ENCODE assay signal across 14 mouse cellular contexts in the genomic region with DNA sequence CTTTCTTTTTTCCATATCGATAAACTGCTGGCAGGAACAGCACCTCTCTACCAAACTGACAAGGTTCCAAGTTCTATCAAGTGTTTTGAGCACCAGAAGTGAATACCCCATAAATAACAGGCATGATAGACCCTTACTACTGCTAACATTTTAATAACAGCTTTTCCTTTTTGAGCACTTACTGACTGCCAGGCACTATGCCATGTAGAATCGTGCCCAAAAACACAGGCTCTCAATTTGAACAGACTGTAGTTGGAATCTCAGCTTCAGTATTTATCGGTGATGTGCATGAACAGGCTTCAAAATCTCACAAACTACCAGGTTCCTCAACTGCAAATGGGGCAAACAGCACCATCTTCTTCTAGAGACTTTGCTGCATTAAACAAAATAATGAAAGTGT.
"Had no signal": no experiment of that assay in that cellular context is flagged by ENCODE, and none has a peak within 500 bp of the region (broad histone marks: within the 10 kb centered on the region; RNA-seq: fewer than 3 reads in every experiment).

No protein-coding gene starts in this region.

- H3K27ac ChIP-seq: kidney, embryonic 15.5 days; limb, embryonic 15.5 days; liver, embryonic 12.5 days; midbrain, embryonic 15.5 days; neural tube, embryonic 12.5 days; stomach, postnatal 0 days had no signal

- H3K4me3 ChIP-seq: kidney, embryonic 15.5 days; limb, embryonic 15.5 days; liver, embryonic 12.5 days; megakaryocyte, embryonic 14.5 days; midbrain, embryonic 15.5 days; neural tube, embryonic 12.5 days had no signal

- H3K4me2 ChIP-seq: kidney, embryonic 15.5 days; limb, embryonic 15.5 days; liver, embryonic 12.5 days; lung, embryonic 14.5 days; midbrain, embryonic 11.5 days; midbrain, embryonic 15.5 days; neural tube, embryonic 12.5 days had no signal

- H3K9ac ChIP-seq: kidney, embryonic 15.5 days; limb, embryonic 15.5 days; liver, embryonic 12.5 days; lung, embryonic 14.5 days; midbrain, embryonic 15.5 days; neural tube, embryonic 12.5 days had no signal

- ATAC-seq: liver, embryonic 12.5 days; midbrain, embryonic 15.5 days had no signal

- H3K9me3 ChIP-seq: kidney, embryonic 15.5 days; limb, embryonic 15.5 days; liver, embryonic 12.5 days; midbrain, embryonic 15.5 days; neural tube, embryonic 12.5 days had no signal

- H3K4me1 ChIP-seq: kidney, embryonic 15.5 days; limb, embryonic 15.5 days; liver, embryonic 12.5 days; megakaryocyte, embryonic 14.5 days; midbrain, embryonic 15.5 days; neural tube, embryonic 12.5 days had no signal

- H3K27me3 ChIP-seq: kidney, embryonic 15.5 days; limb, embryonic 15.5 days; liver, embryonic 12.5 days; megakaryocyte, embryonic 14.5 days; midbrain, embryonic 15.5 days; neural tube, embryonic 12.5 days had no signal

- DNase-seq: kidney, postnatal 14 days; lung, embryonic 14.5 days; lung, postnatal 10 days; lung, postnatal 4 days; right cerebral cortex, postnatal 14 days; thymus, postnatal 4 days had no signal

- H3K36me3 ChIP-seq: kidney, embryonic 15.5 days; limb, embryonic 15.5 days; liver, embryonic 12.5 days; midbrain, embryonic 15.5 days; neural tube, embryonic 12.5 days had no signal
